Mouse (Mus musculus) gastrocnemius, adult 8-10 months (tissue): ENCODE measurements around the gene Ttll7. TPM values are rescaled to one million over a fixed set of nuclear protein-coding genes. Genes with fewer than 3 reads are reported as not detected.

ENCODE experiments used
- DNase-seq, 2 experiments: peaks; one replicate each; pipeline ENCODE4 v3.0.0; 2022; ENCODE audit warnings: low spot score in 2 of 2
- total RNA-seq, 4 experiments: library from RNA; stranded (reverse); gene quantifications; 2 replicates each; pipeline ENCODE4 v1.2.4; 2022

Gene Ttll7
- total RNA-seq, 4 experiments from 2014 or later: 104 to 195 (median 155) TPM

- DNase-seq: no peak
Measured at GRCm38 (mm10) chr3:146908922-146909321, 56.8 kb downstream of the Ttll7 start.

- DNase-seq: no peak
Measured at GRCm38 (mm10) chr3:146913107-146913506, 60.9 kb downstream of the Ttll7 start.

- peak; percentile 52 to 62 for DNase-seq
Measured at GRCm38 (mm10) chr3:146914798-146915197, 62.6 kb downstream of the Ttll7 start.

- DNase-seq: no peak
Measured at GRCm38 (mm10) chr3:146917891-146918290, 65.7 kb downstream of the Ttll7 start.

- DNase-seq: no peak
Measured at GRCm38 (mm10) chr3:146918323-146918722, 66.2 kb downstream of the Ttll7 start.

- DNase-seq: no peak
Measured at GRCm38 (mm10) chr3:146927311-146928015, 75.3 kb downstream of the Ttll7 start.

GRCm38 (mm10) chr3:146928141-146928540, 76.0 kb downstream of the Ttll7 start:
- DNase-seq: no peak

GRCm38 (mm10) chr3:146929011-146929410, 76.8 kb downstream of the Ttll7 start:
- DNase-seq: no peak

GRCm38 (mm10) chr3:146931190-146931589, 79.0 kb downstream of the Ttll7 start:
- DNase-seq: no peak

- DNase-seq: no peak
Measured at GRCm38 (mm10) chr3:146932506-146932905, 80.3 kb downstream of the Ttll7 start.

- DNase-seq: no peak
Measured at GRCm38 (mm10) chr3:146936888-146937287, 84.7 kb downstream of the Ttll7 start.

- no peak for DNase-seq
Measured at GRCm38 (mm10) chr3:146939391-146940250, 87.5 kb downstream of the Ttll7 start.

- no peak for DNase-seq
Measured at GRCm38 (mm10) chr3:146943101-146943500, 90.9 kb downstream of the Ttll7 start.

GRCm38 (mm10) chr3:146945342-146945741, 93.2 kb downstream of the Ttll7 start:
- DNase-seq: no peak

GRCm38 (mm10) chr3:146945887-146946286, 93.7 kb downstream of the Ttll7 start:
- DNase-seq: peak; percentile 6 to 13

GRCm38 (mm10) chr3:146946641-146947040, 94.5 kb downstream of the Ttll7 start:
- no peak for DNase-seq

- no peak for DNase-seq
Measured at GRCm38 (mm10) chr3:146956792-146957191, 104.6 kb downstream of the Ttll7 start.

GRCm38 (mm10) chr3:146962838-146963237, 110.7 kb downstream of the Ttll7 start:
- DNase-seq: no peak

GRCm38 (mm10) chr3:146964384-146964783, 112.2 kb downstream of the Ttll7 start:
- DNase-seq: no peak

- DNase-seq: no peak
Measured at GRCm38 (mm10) chr3:146967242-146967641, 115.1 kb downstream of the Ttll7 start.

- no peak for DNase-seq
Measured at GRCm38 (mm10) chr3:146967834-146968233, 115.7 kb downstream of the Ttll7 start.

GRCm38 (mm10) chr3:146978272-146978671, 126.1 kb downstream of the Ttll7 start:
- DNase-seq: no peak
